Mouse (Mus musculus): ENCODE measurements at regions not wholly inside any gene's neighbourhood (a gene's known extent, or its start where the extent isn't known, plus 50 kb on each side); places are given as distances from the start of the nearest gene placed in this dataset.

GRCm38 (mm10) chr8:26886783-26887486, 90.2 kb upstream of the Zfp703 start:
- TF ChIP-seq CTCF (IDR thresholded peaks at IDR 0.05; ENCODE audit: low read depth), result no peak
- TF ChIP-seq EP300 (optimal IDR thresholded peaks at IDR 0.05), result no peak
